Mouse (Mus musculus): ENCODE results near the gene Pom121l2.

The Pom121l2 gene

GRCm38 (mm10) chr13:21980981-21981802 is at the start of gene Pom121l2:
Gene Pom121l2, plus strand, starts transcription at chr13:21981194.
- DNase-seq = peak; percentile 50

GRCm38 (mm10) chr13:21931740-21932139 is 49.3 kb upstream of the Pom121l2 start:
- no peak for DNase-seq

- DNase-seq = no peak
These were observed 47.1 kb upstream of the Pom121l2 start for GRCm38 (mm10) chr13:21933626-21934548.

- DNase-seq = peak; percentile 69
These were observed 45.8 kb upstream of the Pom121l2 start for GRCm38 (mm10) chr13:21934982-21935791.

GRCm38 (mm10) chr13:21935833-21936232 is 45.2 kb upstream of the Pom121l2 start:
- DNase-seq = no peak

GRCm38 (mm10) chr13:21936968-21937367 is 44.0 kb upstream of the Pom121l2 start:
- DNase-seq = no peak

- DNase-seq = peak; percentile 85
These were observed 40.8 kb upstream of the Pom121l2 start for GRCm38 (mm10) chr13:21940213-21940612.

GRCm38 (mm10) chr13:21940811-21941321 is 40.1 kb upstream of the Pom121l2 start:
- DNase-seq = peak; percentile 75

- no peak for DNase-seq
These were observed 37.4 kb upstream of the Pom121l2 start for GRCm38 (mm10) chr13:21943644-21944043.

GRCm38 (mm10) chr13:21944592-21944925 is 36.4 kb upstream of the Pom121l2 start:
- no peak for DNase-seq

- DNase-seq = peak; percentile 83
These were observed 35.9 kb upstream of the Pom121l2 start, which contains the start of gene Zfp184 for GRCm38 (mm10) chr13:21944926-21945740. Gene Zfp184, plus strand, starts transcription at chr13:21945094.

GRCm38 (mm10) chr13:21969269-21969668 is 11.7 kb upstream of the Pom121l2 start:
- DNase-seq = no peak

GRCm38 (mm10) chr13:21969816-21970215 is 11.2 kb upstream of the Pom121l2 start:
- DNase-seq = no peak

- no peak for DNase-seq
These were observed 9.4 kb upstream of the Pom121l2 start for GRCm38 (mm10) chr13:21971641-21972040.

GRCm38 (mm10) chr13:21974221-21974725 is 6.7 kb upstream of the Pom121l2 start:
- DNase-seq = peak; percentile 95

GRCm38 (mm10) chr13:21974726-21975473 is 6.1 kb upstream of the Pom121l2 start:
- DNase-seq = peak; percentile 59

- no peak for DNase-seq
These were observed 804 bp downstream of the Pom121l2 start for GRCm38 (mm10) chr13:21981803-21982193.

- DNase-seq = no peak
These were observed 3.5 kb downstream of the Pom121l2 start for GRCm38 (mm10) chr13:21984486-21984885.

- no peak for DNase-seq
These were observed 11.6 kb downstream of the Pom121l2 start for GRCm38 (mm10) chr13:21992550-21992949.

- peak; percentile 27 for DNase-seq
These were observed 13.2 kb downstream of the Pom121l2 start for GRCm38 (mm10) chr13:21993957-21994738.
